Mouse (Mus musculus) kidney, adult 2 months (tissue): ENCODE measurements around the gene Oas2. TPM values are rescaled to one million over a fixed set of nuclear protein-coding genes. Genes with fewer than 3 reads are reported as not detected.

ENCODE experiments used
- DNase-seq: peaks from one replicate; pipeline ENCODE4 v3.0.0; 2021
- H3K27ac ChIP-seq: fragments of 200-500 bp; 2 replicates; pipeline ENCODE4 v1.5.1; 2012; ENCODE audit warnings: low read depth, low read length, control low read depth, inconsistent platforms; ENCODE audit not compliant: insufficient read depth
- H3K27me3 ChIP-seq: fragments of 200-500 bp; replicated peaks from 2 replicates; pipeline ENCODE4 v1.6.1; 2012; ENCODE audit warnings: mild to moderate bottlenecking, moderate library complexity, low read length, inconsistent platforms; ENCODE audit not compliant: control insufficient read depth, insufficient read depth
- H3K36me3 ChIP-seq: fragments of 200-500 bp; 2 replicates; pipeline ENCODE4 v1.6.1; 2012; ENCODE audit warnings: mild to moderate bottlenecking, moderate library complexity, low read length, inconsistent platforms; ENCODE audit not compliant: control insufficient read depth, insufficient read depth
- H3K4me1 ChIP-seq: fragments of 200-500 bp; 2 replicates; pipeline ENCODE4 v1.6.1; 2011; ENCODE audit warnings: low read length; ENCODE audit not compliant: control insufficient read depth, insufficient read depth
- H3K4me3 ChIP-seq: fragments of 200-500 bp; 2 replicates; pipeline ENCODE4 v1.5.1; 2011; ENCODE audit warnings: mild to moderate bottlenecking, low read depth, low read length, control low read depth; ENCODE audit not compliant: insufficient read depth
- CTCF ChIP-seq: fragments of 200-500 bp; conservative IDR thresholded peaks from 2 replicates; pipeline ENCODE4 v1.5.1; 2011; ENCODE audit warnings: low read depth, mild to moderate bottlenecking, control low read depth, low read length, moderate library complexity, mixed read lengths; ENCODE audit not compliant: insufficient read depth, insufficient read length
- POLR2A ChIP-seq: fragments of 200-500 bp; IDR thresholded peaks from one replicate; pipeline ENCODE4 v1.6.1; 2011; ENCODE audit warnings: low read depth, low read length, control low read depth
- WGBS: fragments of 180-500 bp; shearing (Covaris S2); methylation state at CpG from one replicate; pipeline ENCODE4 v1.1.7; 2018; 5-methylcytosine and 5-hydroxymethylcytosine counted together
- polyA plus RNA-seq: library from polyadenylated mRNA; depleted of rRNA; stranded (reverse); fragments of >200 nt; gene quantifications from 2 replicates; pipeline ENCODE4 v1.2.3, GENCODE M21; 2012

Gene Oas2
- polyA plus RNA-seq, 1 experiment: 5.5 TPM

- TF ChIP-seq POLR2A (no peak), CTCF (no peak)
Measured at GRCm38 (mm10) chr5:120733696-120734095, 16.0 kb downstream of the Oas2 start.

DNA sequence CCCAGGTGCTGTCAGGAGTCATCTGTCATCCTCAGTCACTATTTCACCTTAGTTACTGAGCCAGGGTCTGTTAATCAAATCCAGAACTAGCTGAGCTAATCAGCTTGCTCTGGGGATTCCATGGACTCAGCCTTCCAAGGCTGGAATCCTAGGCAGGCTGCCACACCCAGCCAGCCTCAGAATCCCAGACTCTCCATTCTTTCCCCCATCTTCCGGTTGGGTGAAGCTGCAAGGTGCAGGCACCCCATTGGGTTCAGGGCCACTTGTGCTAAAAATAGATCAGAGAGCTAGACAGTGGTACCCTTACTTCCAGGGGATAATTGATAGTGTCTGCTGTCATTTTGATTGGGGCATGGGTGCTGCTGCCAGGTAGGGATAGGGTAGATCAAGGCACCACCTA lies 16.9 kb downstream of the Oas2 start:
- no peak overlapping the region for H3K27ac ChIP-seq
- no peaks in the 10 kb centered on the region for H3K27me3 ChIP-seq
- TF ChIP-seq CTCF (no peak), POLR2A (no peak)
- 50% methylated on average over 1 of the region's 1 CpGs for WGBS
- H3K4me1 ChIP-seq: no peaks in the 10 kb centered on the region
- DNase-seq: no peak
- no peak overlapping the region for H3K4me3 ChIP-seq
- no peaks in the 10 kb centered on the region for H3K36me3 ChIP-seq

More at GRCm38 (mm10) chr5:120733696-120734095, 16.0 kb downstream of the Oas2 start:
- Histone ChIP-seq H3K27me3 (no peaks in the 10 kb centered on the region), H3K4me3 (no peak overlapping the region), H3K36me3 (no peaks in the 10 kb centered on the region), H3K27ac (no peak overlapping the region), H3K4me1 (no peaks in the 10 kb centered on the region)
- no peak for DNase-seq
- WGBS: 87% methylated on average over 3 of the region's 3 CpGs

DNA sequence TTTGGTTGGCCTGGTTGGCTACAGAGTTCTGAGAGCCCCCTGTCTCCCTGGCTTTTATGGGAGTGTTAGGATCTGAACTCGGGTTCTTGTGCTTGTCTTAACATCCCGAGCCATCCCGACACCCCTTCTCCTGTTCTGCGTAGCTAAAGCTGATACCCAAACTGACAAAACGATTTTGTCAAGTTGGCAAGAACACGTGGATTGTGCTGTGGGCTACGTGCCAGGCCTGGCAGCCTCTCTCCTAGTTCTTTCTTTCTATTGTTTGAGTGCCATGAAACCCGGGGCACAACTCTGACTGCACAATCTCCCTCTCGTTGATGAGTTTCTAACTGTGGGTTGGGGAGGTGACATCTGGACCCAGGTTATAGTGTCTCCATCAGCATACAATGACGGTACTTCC lies 20.3 kb downstream of the Oas2 start:
- WGBS: 75% methylated on average over 10 of the region's 10 CpGs
- Histone ChIP-seq H3K27me3 (no peaks in the 10 kb centered on the region), H3K4me1 (no peaks in the 10 kb centered on the region), H3K36me3 (no peaks in the 10 kb centered on the region), H3K27ac (no peak overlapping the region), H3K4me3 (no peak overlapping the region)
- no peak for TF ChIP-seq POLR2A
- no peak for DNase-seq

- Histone ChIP-seq H3K36me3 (no peaks in the 10 kb centered on the region), H3K4me1 (no peaks in the 10 kb centered on the region), H3K27ac (no peak overlapping the region), H3K4me3 (no peak overlapping the region), H3K27me3 (no peaks in the 10 kb centered on the region)
- DNase-seq: no peak
- WGBS: 56% methylated on average over 12 of the region's 12 CpGs
- TF ChIP-seq CTCF: no peak
- TF ChIP-seq POLR2A: no peak
Measured at GRCm38 (mm10) chr5:120725811-120726455, 23.7 kb downstream of the Oas2 start.

DNA sequence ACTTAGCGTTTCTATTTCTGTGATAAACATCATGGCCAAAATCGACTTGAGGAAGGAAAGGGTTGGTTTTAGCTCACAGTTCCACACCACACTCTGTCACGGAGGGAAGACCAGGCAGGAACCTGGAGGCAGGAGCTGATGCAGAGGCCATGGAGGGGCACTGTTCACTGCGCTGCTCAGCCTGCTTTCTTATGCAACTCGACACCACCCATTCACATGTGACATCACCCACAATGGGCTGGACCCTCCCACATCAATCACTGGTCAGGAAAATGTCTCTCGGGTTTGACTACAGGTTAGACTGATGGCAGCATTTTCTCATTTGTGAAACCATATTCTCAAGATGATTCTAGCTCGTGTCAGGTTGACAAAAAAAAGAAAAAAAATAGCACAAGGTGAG lies 28.6 kb downstream of the Oas2 start:
- no peaks in the 10 kb centered on the region for H3K4me1 ChIP-seq
- TF ChIP-seq POLR2A (no peak), CTCF (no peak)
- WGBS: 59% methylated on average over 7 of the region's 7 CpGs
- H3K27me3 ChIP-seq: no peaks in the 10 kb centered on the region
- H3K4me3 ChIP-seq: no peak overlapping the region
- H3K27ac ChIP-seq: no peak overlapping the region
- no peak for DNase-seq
- H3K36me3 ChIP-seq: no peaks in the 10 kb centered on the region

DNA sequence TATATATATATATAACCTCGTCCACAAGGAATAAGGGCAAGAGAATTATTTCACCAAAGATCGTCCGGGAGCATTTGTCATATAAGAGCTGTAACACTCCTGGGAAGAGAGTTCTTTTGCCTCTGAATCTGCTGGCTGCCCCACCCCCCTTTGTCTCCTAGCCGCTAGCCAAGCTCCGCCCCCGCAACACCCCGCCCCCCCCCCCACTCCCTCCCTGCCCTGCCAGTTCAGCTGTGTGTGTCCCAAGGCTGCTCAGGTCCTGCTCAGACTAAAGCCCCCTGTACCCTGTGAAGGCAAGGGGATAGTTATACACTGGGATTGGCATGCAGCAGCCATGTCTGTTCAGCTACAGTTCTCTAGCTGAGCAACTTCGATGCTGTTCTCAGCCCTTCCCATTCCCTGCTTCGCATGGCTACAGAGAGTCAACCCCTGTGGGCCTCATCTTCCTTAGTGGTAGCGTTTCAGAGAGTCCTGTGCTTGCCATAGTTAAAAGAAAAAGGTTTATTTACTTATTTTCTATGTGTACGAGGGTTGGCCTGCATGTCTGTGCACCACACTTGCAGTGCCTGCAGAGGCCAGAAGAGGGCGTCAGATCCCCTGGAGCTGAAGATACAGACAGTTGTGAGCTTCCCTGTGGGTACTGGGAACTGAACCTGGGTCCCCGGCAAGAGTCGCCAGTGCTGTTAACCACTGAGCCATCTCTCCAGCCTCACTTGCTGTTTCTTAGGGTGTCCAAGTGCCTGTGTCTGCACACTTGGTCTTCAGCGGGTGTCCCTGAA lies 30.9 kb downstream of the Oas2 start:
- DNase-seq: no peak
- Histone ChIP-seq H3K4me1 (no peaks in the 10 kb centered on the region), H3K27ac (no peak overlapping the region), H3K27me3 (no peaks in the 10 kb centered on the region), H3K4me3 (no peak overlapping the region), H3K36me3 (no peaks in the 10 kb centered on the region)
- no peak for TF ChIP-seq CTCF
- no peak for TF ChIP-seq POLR2A
- 53% methylated on average over 15 of the region's 15 CpGs for WGBS

DNA sequence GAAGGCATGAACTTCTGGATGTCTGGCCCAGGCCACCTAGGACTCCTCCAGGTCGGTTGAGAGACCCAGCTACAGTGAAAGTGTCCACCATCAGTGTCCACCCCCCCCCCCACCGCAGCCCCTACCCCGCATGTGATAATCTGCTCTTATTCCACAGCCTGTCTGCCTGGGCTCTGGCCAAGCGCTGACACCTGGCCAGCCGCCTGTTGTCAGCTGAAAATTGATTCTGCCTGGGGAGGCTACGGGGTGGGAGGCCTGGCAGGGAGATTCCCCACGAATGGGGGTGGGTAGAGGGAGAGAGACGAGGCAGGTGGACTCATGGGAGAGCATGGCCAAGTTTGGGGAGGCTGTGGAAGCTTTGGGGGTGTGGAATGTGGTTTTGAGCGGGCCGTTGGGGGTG lies 32.5 kb downstream of the Oas2 start:
- no peak for TF ChIP-seq POLR2A
- 69% methylated on average over 10 of the region's 10 CpGs for WGBS
- H3K27me3 ChIP-seq: no peaks in the 10 kb centered on the region
- no peaks in the 10 kb centered on the region for H3K4me1 ChIP-seq
- H3K27ac ChIP-seq: no peak overlapping the region
- no peaks in the 10 kb centered on the region for H3K36me3 ChIP-seq
- no peak for DNase-seq
- no peak overlapping the region for H3K4me3 ChIP-seq
